Mouse (Mus musculus) erythroblast, embryonic 14.5 days (primary cell): ENCODE results near the gene Gm49380. TPM values are rescaled to one million over a fixed set of nuclear protein-coding genes. Genes with fewer than 3 reads are reported as not detected.

ENCODE experiments used
- H3K27me3 ChIP-seq: 2 replicates; pipeline ENCODE4 v1.6.1; 2012; ENCODE audit warnings: inconsistent platforms; ENCODE audit not compliant: control insufficient read depth
- H3K36me3 ChIP-seq: 2 replicates; pipeline ENCODE4 v1.6.1; 2012; ENCODE audit warnings: mild to moderate bottlenecking, inconsistent platforms; ENCODE audit not compliant: control insufficient read depth
- H3K4me1 ChIP-seq: 2 replicates; pipeline ENCODE4 v1.6.1; 2012; ENCODE audit warnings: inconsistent platforms; ENCODE audit not compliant: control insufficient read depth
- H3K4me3 ChIP-seq: replicated peaks from 2 replicates; pipeline ENCODE3; 2012; ENCODE audit warnings: moderate library complexity, mild to moderate bottlenecking, inconsistent platforms
- H3K9me3 ChIP-seq: 2 replicates; pipeline ENCODE4 v1.6.1; 2012; ENCODE audit warnings: low read length, inconsistent platforms, mixed read lengths; ENCODE audit not compliant: control insufficient read depth
- GATA1 ChIP-seq: IDR thresholded peaks from 2 replicates; pipeline ENCODE4 v1.6.1; 2012; ENCODE audit warnings: low read length, inconsistent platforms, mixed read lengths
- TAL1 ChIP-seq: IDR thresholded peaks from 3 replicates; pipeline ENCODE4 v1.6.1; 2012; ENCODE audit warnings: low read length, inconsistent platforms, mixed read lengths
- polyA plus RNA-seq: library from polyadenylated mRNA; stranded (reverse); fragments of >175 nt; gene quantifications from 2 replicates; pipeline ENCODE4 v1.2.3, GENCODE M21; 2012

Gene Gm49380
- polyA plus RNA-seq, 1 experiment, result not detected

GRCm38 (mm10) chr9:44017846-44018245 lies 95.5 kb downstream of the Gm49380 start:
- Histone ChIP-seq H3K4me1 (no peaks in the 10 kb centered on the region), H3K36me3 (no peaks in the 10 kb centered on the region), H3K4me3 (no peak overlapping the region), H3K9me3 (no peaks in the 10 kb centered on the region), H3K27me3 (no peaks in the 10 kb centered on the region)
- TF ChIP-seq TAL1, result no peak
- no peak for TF ChIP-seq GATA1

Other genes starting within 250 kb of the Gm49380 start
- not detected in 2 replicates for gene Thy1, start 70.1 kb downstream of the Gm49380 start, polyA plus RNA-seq
- 0.05 TPM in 1 of 2 replicates, not detected in the other for gene Usp2, start 46.5 kb downstream of the Gm49380 start, polyA plus RNA-seq
- not detected in 2 replicates for gene Mfrp, start 11.8 kb downstream of the Gm49380 start, polyA plus RNA-seq
- gene C1qtnf5, start 6.3 kb downstream of the Gm49380 start, polyA plus RNA-seq, result 0.08 TPM in 1 of 2 replicates, not detected in the other
- 8.5 and 11.1 TPM in 2 replicates for gene Rnf26, start within 50 bp of the Gm49380 start, polyA plus RNA-seq
- not detected in 2 replicates for gene Mcam, start 21.0 kb upstream of the Gm49380 start, polyA plus RNA-seq
- gene Cbl, start 120.5 kb upstream of the Gm49380 start, polyA plus RNA-seq, result 0.13 and 0.16 TPM in 2 replicates
- not detected in 2 replicates for gene Ccdc153, start 127.2 kb upstream of the Gm49380 start, polyA plus RNA-seq
- not detected in 2 replicates for gene Pdzd3, start 138.0 kb upstream of the Gm49380 start, polyA plus RNA-seq
- gene Nlrx1, start 155.1 kb upstream of the Gm49380 start, polyA plus RNA-seq, result 0.07 TPM in 1 of 2 replicates, not detected in the other
- gene Abcg4, start 175.1 kb upstream of the Gm49380 start, polyA plus RNA-seq, result 19.1 and 19.9 TPM in 2 replicates
- 0.57 and 0.75 TPM in 2 replicates for gene Hinfp, start 192.2 kb upstream of the Gm49380 start, polyA plus RNA-seq
- gene C2cd2l, start 206.8 kb upstream of the Gm49380 start, polyA plus RNA-seq, result 24.5 and 25.4 TPM in 2 replicates
- gene Dpagt1, start 212.5 kb upstream of the Gm49380 start, polyA plus RNA-seq, result 0.15 and 0.20 TPM in 2 replicates
- gene H2afx, start 221.2 kb upstream of the Gm49380 start, polyA plus RNA-seq, result 364 and 434 TPM in 2 replicates
- gene Hmbs, start 230.7 kb upstream of the Gm49380 start, polyA plus RNA-seq, result 331 and 361 TPM in 2 replicates
- 1.4 and 1.5 TPM in 2 replicates for gene Vps11, start 248.2 kb upstream of the Gm49380 start, polyA plus RNA-seq